Mouse (Mus musculus) testis, adult 2 months (tissue): ENCODE measurements around the gene Rxfp2.

Source experiments
- CTCF ChIP-seq: fragments of 200-500 bp; IDR thresholded peaks from 2 replicates; pipeline ENCODE4 v1.5.1; 2012; ENCODE audit warnings: low read depth, mild to moderate bottlenecking, inconsistent platforms, low read length, moderate library complexity; ENCODE audit not compliant: control insufficient read depth, insufficient read depth, insufficient replicate concordance
- POLR2A ChIP-seq: fragments of 200-500 bp; IDR thresholded peaks from 2 replicates; pipeline ENCODE4 v1.6.1; 2012; ENCODE audit warnings: low read depth, mild to moderate bottlenecking, inconsistent platforms, low read length, moderate library complexity; ENCODE audit not compliant: control insufficient read depth

DNA sequence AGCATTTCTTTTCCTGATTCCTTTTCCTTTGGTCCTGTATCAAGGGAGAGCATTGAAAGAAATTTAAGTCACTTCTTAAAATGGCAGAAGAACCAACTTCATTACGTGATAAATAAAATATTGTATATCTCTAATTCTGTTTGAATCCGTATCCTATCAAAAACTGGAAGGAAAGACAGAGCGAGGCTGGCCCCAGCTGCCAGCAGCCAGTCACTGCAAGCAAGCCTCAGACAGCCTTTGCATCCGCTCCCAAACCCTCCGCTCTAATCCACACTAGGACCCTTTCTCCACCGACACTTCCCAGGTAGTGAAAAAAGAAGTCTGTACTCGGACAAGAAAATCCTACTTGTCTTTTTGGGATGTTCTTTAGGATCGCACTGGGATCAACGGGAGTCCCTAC is 803 bp upstream of the Rxfp2 start:
- TF ChIP-seq POLR2A (no peak), CTCF (no peak)
